Mouse (Mus musculus): ENCODE measurements around the gene Hist1h2ag. TPM values are rescaled to one million over a fixed set of nuclear protein-coding genes. Genes with fewer than 3 reads are reported as not detected.

Gene Hist1h2ag
- polyA plus RNA-seq, 1 experiment: not detected

- Histone ChIP-seq H3K36me3 (ENCODE audit: control insufficient read depth, insufficient read depth, low read length) (no peaks in the 10 kb centered on the region), H3K4me3 (ENCODE audit: insufficient read depth, low read depth, low read length) (peak overlapping the region; percentile 39; the same call in 1 of the 2 replicates), H3K4me1 (ENCODE audit: control insufficient read depth, insufficient read depth, low read length) (no peaks in the 10 kb centered on the region), H3K27ac (ENCODE audit: insufficient read depth, low read depth, low read length) (no peak overlapping the region), H3K27me3 (replicated peaks; ENCODE audit: control insufficient read depth, insufficient read depth, low read length) (peaks cover 3% of the 10 kb centered on the region; the same call in 1 of the 2 replicates)
- TF ChIP-seq CTCF (conservative IDR thresholded peaks at IDR 0.05; ENCODE audit: insufficient read depth, insufficient read length, low read depth, low read length): no peak
- TF ChIP-seq POLR2A (IDR thresholded peaks at IDR 0.05; ENCODE audit: low read depth, low read length): no peak
- peak; percentile 89 for DNase-seq
- WGBS: 9% methylated on average over 9 of the region's 9 CpGs
Measured at GRCm38 (mm10) chr13:22022241-22022640, 20.5 kb downstream of the Hist1h2ag start.

GRCm38 (mm10) chr13:22021581-22021980 lies 21.2 kb downstream of the Hist1h2ag start:
- Histone ChIP-seq H3K27me3 (replicated peaks; ENCODE audit: control insufficient read depth, insufficient read depth, low read length) (peaks cover 3% of the 10 kb centered on the region; the same call in 1 of the 2 replicates), H3K4me1 (ENCODE audit: control insufficient read depth, insufficient read depth, low read length) (no peaks in the 10 kb centered on the region), H3K27ac (ENCODE audit: insufficient read depth, low read depth, low read length) (no peak overlapping the region), H3K4me3 (ENCODE audit: insufficient read depth, low read depth, low read length) (peak overlapping the region; percentile 39), H3K36me3 (ENCODE audit: control insufficient read depth, insufficient read depth, low read length) (no peaks in the 10 kb centered on the region)
- TF ChIP-seq POLR2A (IDR thresholded peaks at IDR 0.05; ENCODE audit: low read depth, low read length) (no peak), CTCF (conservative IDR thresholded peaks at IDR 0.05; ENCODE audit: insufficient read depth, insufficient read length, low read depth, low read length) (no peak)
- 4% methylated on average over 11 of the region's 11 CpGs for WGBS
- DNase-seq: peak; percentile 33

- DNase-seq: peak; percentile 78
- H3K4me1 ChIP-seq (ENCODE audit: control insufficient read depth, insufficient read depth, low read length): no peaks in the 10 kb centered on the region
- no peak overlapping the region for H3K4me3 ChIP-seq (ENCODE audit: insufficient read depth, low read depth, low read length)
- H3K27me3 ChIP-seq (replicated peaks; ENCODE audit: control insufficient read depth, insufficient read depth, low read length): peaks cover 3% of the 10 kb centered on the region; the same call in 1 of the 2 replicates
- no peak for TF ChIP-seq POLR2A (IDR thresholded peaks at IDR 0.05; ENCODE audit: low read depth, low read length)
- TF ChIP-seq CTCF (conservative IDR thresholded peaks at IDR 0.05; ENCODE audit: insufficient read depth, insufficient read length, low read depth, low read length): no peak
- 7% methylated on average over 8 of the region's 8 CpGs for WGBS
- no peaks in the 10 kb centered on the region for H3K36me3 ChIP-seq (ENCODE audit: control insufficient read depth, insufficient read depth, low read length)
- no peak overlapping the region for H3K27ac ChIP-seq (ENCODE audit: insufficient read depth, low read depth, low read length)
Measured at GRCm38 (mm10) chr13:22020901-22021339, 21.8 kb downstream of the Hist1h2ag start.

- WGBS: 8% methylated on average over 44 of the region's 44 CpGs
- DNase-seq: peak; percentile 16
- TF ChIP-seq POLR2A (IDR thresholded peaks at IDR 0.05; ENCODE audit: low read depth, low read length) (no peak), CTCF (conservative IDR thresholded peaks at IDR 0.05; ENCODE audit: insufficient read depth, insufficient read length, low read depth, low read length) (no peak)
- no peaks in the 10 kb centered on the region for H3K36me3 ChIP-seq (ENCODE audit: control insufficient read depth, insufficient read depth, low read length)
- H3K27me3 ChIP-seq (replicated peaks; ENCODE audit: control insufficient read depth, insufficient read depth, low read length): peaks cover 3% of the 10 kb centered on the region; the same call in 1 of the 2 replicates
- H3K27ac ChIP-seq (ENCODE audit: insufficient read depth, low read depth, low read length): no peak overlapping the region
- peak overlapping the region; percentile 36 for H3K4me3 ChIP-seq (ENCODE audit: insufficient read depth, low read depth, low read length)
- no peaks in the 10 kb centered on the region for H3K4me1 ChIP-seq (ENCODE audit: control insufficient read depth, insufficient read depth, low read length)
Measured at GRCm38 (mm10) chr13:22019934-22020835, 22.6 kb downstream of the Hist1h2ag start.

- no peak overlapping the region for H3K27ac ChIP-seq (ENCODE audit: insufficient read depth, low read depth, low read length)
- H3K4me3 ChIP-seq (ENCODE audit: insufficient read depth, low read depth, low read length): no peak overlapping the region
- DNase-seq: peak; percentile 88
- no peak for TF ChIP-seq POLR2A (IDR thresholded peaks at IDR 0.05; ENCODE audit: low read depth, low read length)
- no peaks in the 10 kb centered on the region for H3K36me3 ChIP-seq (ENCODE audit: control insufficient read depth, insufficient read depth, low read length)
- H3K27me3 ChIP-seq (replicated peaks; ENCODE audit: control insufficient read depth, insufficient read depth, low read length): peaks cover 13% of the 10 kb centered on the region
- 18% methylated on average over 27 of the region's 27 CpGs for WGBS
- no peaks in the 10 kb centered on the region for H3K4me1 ChIP-seq (ENCODE audit: control insufficient read depth, insufficient read depth, low read length)
Measured at GRCm38 (mm10) chr13:22015479-22016450, 27.0 kb downstream of the Hist1h2ag start.

- H3K4me1 ChIP-seq (ENCODE audit: control insufficient read depth, insufficient read depth, low read length): no peaks in the 10 kb centered on the region
- H3K4me3 ChIP-seq (ENCODE audit: insufficient read depth, low read depth, low read length): no peak overlapping the region
- peaks cover 11% of the 10 kb centered on the region for H3K27me3 ChIP-seq (replicated peaks; ENCODE audit: control insufficient read depth, insufficient read depth, low read length)
- no peaks in the 10 kb centered on the region for H3K36me3 ChIP-seq (ENCODE audit: control insufficient read depth, insufficient read depth, low read length)
- DNase-seq: no peak
- H3K27ac ChIP-seq (ENCODE audit: insufficient read depth, low read depth, low read length): no peak overlapping the region
- TF ChIP-seq CTCF (conservative IDR thresholded peaks at IDR 0.05; ENCODE audit: insufficient read depth, insufficient read length, low read depth, low read length) (no peak), POLR2A (IDR thresholded peaks at IDR 0.05; ENCODE audit: low read depth, low read length) (no peak)
- 21% methylated on average over 17 of the region's 17 CpGs for WGBS
Measured at GRCm38 (mm10) chr13:22014411-22014845, 28.3 kb downstream of the Hist1h2ag start.

Data from kidney, adult 2 months (tissue).